Mouse (Mus musculus) cerebellum, adult 11-12 months (tissue): ENCODE measurements at regions not wholly inside any gene's neighbourhood (a gene's known extent, or its start where the extent isn't known, plus 50 kb on each side); places are given as distances from the start of the nearest gene placed in this dataset.

Experiments used
- DNase-seq: peaks from one replicate; pipeline ENCODE4 v3.0.0; 2022

DNA sequence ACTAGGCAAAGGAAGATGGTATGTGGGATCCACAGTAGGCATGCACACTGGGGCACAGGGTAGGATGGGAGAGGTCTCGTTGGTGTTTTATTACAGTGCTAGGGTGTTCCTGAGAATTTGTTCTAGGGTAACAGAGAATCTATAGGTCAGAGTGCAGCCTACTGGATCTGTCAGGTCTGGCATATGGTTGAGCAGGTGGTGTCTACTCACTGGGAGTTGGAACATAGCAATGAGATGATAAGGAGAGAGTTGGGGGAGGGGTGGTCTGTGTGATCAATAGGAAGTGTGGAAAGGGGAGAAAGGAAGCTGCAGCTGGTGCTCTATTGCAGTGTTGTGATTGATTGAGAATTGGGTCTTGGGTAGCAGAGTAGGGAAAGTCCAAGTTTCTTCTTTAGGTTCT, 681.5 kb downstream of the Ankrd7 start:
- peak; percentile 35 for DNase-seq

DNA sequence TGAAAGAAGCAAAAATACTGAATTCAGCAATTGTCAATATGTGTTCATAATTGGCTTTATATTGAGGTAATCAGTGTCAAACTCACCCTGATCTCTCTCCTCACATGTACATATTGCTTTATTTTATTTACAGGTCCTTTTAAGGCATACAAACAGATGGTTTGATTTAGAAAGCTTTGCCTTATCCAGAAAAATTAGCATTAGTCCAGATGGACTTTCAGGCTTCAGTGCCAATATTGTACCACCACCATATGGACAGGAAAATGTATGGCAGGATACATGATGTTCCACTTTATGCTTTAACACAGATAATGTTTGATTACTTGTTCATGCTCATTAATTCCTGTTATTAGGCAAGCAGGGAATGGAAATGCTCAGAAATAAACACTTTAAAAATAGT, 685.8 kb downstream of the Ankrd7 start:
- peak; percentile 82 for DNase-seq

DNA sequence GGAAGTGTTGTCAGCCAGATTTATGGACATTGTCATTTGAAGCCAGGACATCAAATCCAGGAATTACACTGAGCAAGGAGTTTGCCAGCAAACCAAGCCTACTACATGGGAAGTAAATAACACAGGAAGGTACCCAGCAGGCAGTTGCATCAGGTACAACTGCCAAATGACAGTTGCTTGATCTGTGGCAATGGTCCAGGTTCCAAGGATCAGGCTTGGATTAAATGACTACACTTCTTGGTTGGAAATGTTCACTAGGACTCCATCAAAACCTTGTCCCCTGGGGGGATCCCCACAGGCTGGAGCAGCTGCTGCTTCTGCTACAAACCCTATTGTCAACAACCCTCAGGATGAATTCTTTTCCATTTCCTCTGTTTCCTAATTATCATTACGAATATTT, 713.3 kb downstream of the Ankrd7 start:
- DNase-seq, result peak; percentile 99

DNA sequence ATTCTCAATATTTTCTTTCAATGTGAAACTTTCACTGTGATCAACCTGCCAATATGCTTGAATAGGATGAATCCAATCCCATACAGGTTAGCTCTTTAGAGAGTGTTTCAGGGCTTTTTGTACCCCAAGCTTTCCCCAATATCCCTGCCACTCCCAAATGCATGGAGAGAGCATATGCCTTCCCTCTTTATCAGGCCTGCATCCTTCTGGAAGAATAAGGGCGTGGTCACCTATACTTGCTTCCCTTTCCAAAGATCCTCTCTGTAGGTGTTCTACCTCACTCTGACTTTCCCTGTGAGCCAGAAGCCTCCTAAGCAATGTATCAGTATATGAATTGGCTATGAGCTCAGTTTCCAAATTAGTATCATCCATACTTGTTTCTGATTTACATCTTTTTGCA, 713.8 kb downstream of the Ankrd7 start:
- DNase-seq, result peak; percentile 63
